Mouse (Mus musculus) limb, embryonic 15.5 days (tissue): Measurements from ENCODE around the gene Olfr1412. TPM values are rescaled to one million over a fixed set of nuclear protein-coding genes. Genes with fewer than 3 reads are reported as not detected.

ENCODE experiments used
- ATAC-seq: fragments of 200-750 bp; cut with Nextera tagmentation; 2 replicates; pipeline ENCODE4 v1.8.0; 2017; ENCODE audit warnings: low read depth, moderate TSS enrichment; ENCODE audit not compliant: insufficient number of reproducible peaks, low FRiP score, low TSS enrichment
- H3K27ac ChIP-seq: fragments of 300-500 bp; sonication (generic); 2 replicates; pipeline ENCODE4 v1.5.1; 2015; ENCODE audit warnings: moderate library complexity, mild to moderate bottlenecking, inconsistent platforms
- H3K27me3 ChIP-seq: fragments of 300-500 bp; sonication (generic); 2 replicates; pipeline ENCODE4 v1.6.1; 2015; ENCODE audit warnings: inconsistent platforms
- H3K36me3 ChIP-seq: fragments of 300-500 bp; sonication (generic); 2 replicates; pipeline ENCODE4 v1.6.1; 2015; ENCODE audit warnings: inconsistent platforms
- H3K4me1 ChIP-seq: fragments of 300-500 bp; sonication (generic); 2 replicates; pipeline ENCODE4 v1.6.1; 2015; ENCODE audit warnings: inconsistent platforms
- H3K4me2 ChIP-seq: fragments of 300-500 bp; sonication (generic); 2 replicates; pipeline ENCODE4 v1.6.1; 2015; ENCODE audit warnings: mild to moderate bottlenecking, inconsistent platforms
- H3K4me3 ChIP-seq: fragments of 300-500 bp; sonication (generic); 2 replicates; pipeline ENCODE4 v1.5.1; 2015; ENCODE audit warnings: mild to moderate bottlenecking, inconsistent platforms
- H3K9ac ChIP-seq: fragments of 300-500 bp; sonication (generic); 2 replicates; pipeline ENCODE4 v1.6.1; 2015; ENCODE audit warnings: inconsistent platforms
- H3K9me3 ChIP-seq: fragments of 300-500 bp; sonication (generic); 2 replicates; pipeline ENCODE4 v1.6.1; 2016; ENCODE audit warnings: inconsistent platforms
- WGBS: fragments of 180-500 bp; shearing (Covaris S2); methylation state at CpG from one replicate; pipeline ENCODE4 v1.1.7; 2015; 5-methylcytosine and 5-hydroxymethylcytosine counted together
- polyA plus RNA-seq: library from polyadenylated mRNA; unstranded; fragments of >200 nt; fragmentation: Nextera tagmentation; extraction: Ambion mirVana; gene quantifications from 2 replicates; pipeline ENCODE4 v1.2.1, GENCODE M21; 2015

Gene Olfr1412
- not detected in 2 replicates for polyA plus RNA-seq

GRCm38 (mm10) chr1:92585479-92585878 is at the start of gene Olfr1412:
TSS of gene Olfr1412 (plus strand) at chr1:92585779.
- 90% methylated on average over 2 of the region's 2 CpGs for WGBS
- ATAC-seq, result no peak

GRCm38 (mm10) chr1:92536972-92537371 is 48.6 kb upstream of the Olfr1412 start:
- 34% methylated on average over 5 of the region's 5 CpGs for WGBS
- Histone ChIP-seq H3K4me1 (no peaks in the 10 kb centered on the region), H3K27me3 (no peaks in the 10 kb centered on the region), H3K27ac (no peak overlapping the region), H3K4me2 (no peak overlapping the region), H3K9ac (no peak overlapping the region), H3K9me3 (no peaks in the 10 kb centered on the region), H3K4me3 (no peak overlapping the region), H3K36me3 (no peaks in the 10 kb centered on the region)
- no peak for ATAC-seq

More at GRCm38 (mm10) chr1:92585479-92585878, at the start of gene Olfr1412:
- no peak within 1 kb of the TSS for H3K4me3 ChIP-seq
- no peaks in the 10 kb centered on the region for H3K9me3 ChIP-seq
- H3K27me3 ChIP-seq, result no peaks in the 10 kb centered on the region
- no peaks in the 10 kb centered on the region for H3K36me3 ChIP-seq
- no peak within 1 kb of the TSS for H3K9ac ChIP-seq
- no peak within 1 kb of the TSS for H3K27ac ChIP-seq
- H3K4me1 ChIP-seq, result no peaks in the 10 kb centered on the region
- H3K4me2 ChIP-seq, result no peak within 1 kb of the TSS

DNA sequence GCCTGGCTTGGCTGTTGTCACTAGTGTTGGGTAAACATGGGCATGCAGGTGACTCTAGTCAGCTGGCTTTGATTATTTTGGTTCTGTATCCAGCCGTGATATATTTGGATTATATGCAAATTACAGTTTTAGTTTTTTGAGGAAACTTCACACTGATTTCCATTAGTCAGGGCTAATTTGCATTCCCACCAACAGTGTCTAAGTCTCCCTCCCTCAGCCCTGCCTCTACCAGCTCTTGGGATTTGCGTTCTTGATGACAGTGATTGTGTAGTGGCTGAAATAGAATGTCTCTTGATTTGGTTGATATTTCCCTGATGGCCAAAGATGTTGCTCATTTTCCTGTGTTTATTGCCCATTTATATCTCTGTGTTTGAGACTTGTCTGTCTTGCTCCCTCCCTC is 46.5 kb upstream of the Olfr1412 start:
- WGBS, result 42% methylated on average over 2 of the region's 2 CpGs
- ATAC-seq, result no peak
- Histone ChIP-seq H3K27me3 (no peaks in the 10 kb centered on the region), H3K9ac (no peak overlapping the region), H3K27ac (no peak overlapping the region), H3K4me2 (no peak overlapping the region), H3K9me3 (no peaks in the 10 kb centered on the region), H3K4me1 (no peaks in the 10 kb centered on the region), H3K4me3 (no peak overlapping the region), H3K36me3 (no peaks in the 10 kb centered on the region)

DNA sequence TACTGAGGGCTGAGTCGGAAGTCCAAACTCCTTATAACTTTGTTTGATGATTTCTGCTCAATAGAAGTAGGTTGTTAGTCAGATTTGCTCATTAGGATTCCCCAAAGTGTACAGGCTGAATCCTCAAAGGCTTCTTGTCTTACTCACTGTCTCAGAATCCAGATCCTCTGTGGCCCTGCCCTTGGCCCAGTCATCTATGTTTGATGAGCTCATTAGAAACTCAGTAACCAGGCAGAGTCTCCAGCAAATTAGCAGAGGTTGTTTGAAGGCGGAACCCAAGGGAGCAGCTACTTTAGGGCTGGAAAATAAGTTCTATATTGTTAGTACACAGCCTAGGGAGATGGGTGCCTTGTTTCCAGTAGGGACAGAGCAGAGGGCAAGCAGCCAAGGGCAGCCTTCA is 39.6 kb upstream of the Olfr1412 start:
- ATAC-seq, result no peak
- no peaks in the 10 kb centered on the region for H3K9me3 ChIP-seq
- H3K4me2 ChIP-seq, result no peak overlapping the region
- no peak overlapping the region for H3K9ac ChIP-seq
- no peak overlapping the region for H3K27ac ChIP-seq
- no peak overlapping the region for H3K4me3 ChIP-seq
- no peaks in the 10 kb centered on the region for H3K36me3 ChIP-seq
- 77% methylated on average over 2 of the region's 2 CpGs for WGBS
- H3K4me1 ChIP-seq, result no peaks in the 10 kb centered on the region
- H3K27me3 ChIP-seq, result no peaks in the 10 kb centered on the region

DNA sequence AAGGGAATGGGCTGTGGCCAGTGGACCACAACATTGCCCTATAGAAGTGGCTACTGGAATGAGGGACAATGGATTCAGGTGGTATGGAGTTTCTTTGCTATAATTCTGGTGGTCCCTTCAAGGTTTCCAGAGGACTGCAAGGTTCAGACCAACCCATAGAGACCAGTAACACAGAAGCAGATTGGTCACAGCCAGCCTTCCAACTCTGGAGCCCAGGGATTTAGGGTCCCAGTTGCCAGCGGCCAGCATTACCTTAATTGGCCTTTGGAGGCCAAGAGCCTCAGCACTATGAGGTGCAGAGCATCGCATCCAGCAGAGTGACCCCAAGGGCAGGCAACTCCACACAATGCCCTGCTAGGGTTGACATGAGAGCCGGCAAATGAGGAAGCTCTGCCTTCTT is 14.6 kb upstream of the Olfr1412 start, which contains the start of gene Olfr1413:
TSS of gene Olfr1413 (plus strand) at position 301 of the 400 bp plus-strand sequence.
- no peaks in the 10 kb centered on the region for H3K36me3 ChIP-seq
- no peak within 1 kb of the TSS for H3K27ac ChIP-seq
- no peak within 1 kb of the TSS for H3K4me2 ChIP-seq
- H3K4me3 ChIP-seq, result no peak within 1 kb of the TSS
- ATAC-seq, result no peak
- no peak within 1 kb of the TSS for H3K9ac ChIP-seq
- H3K27me3 ChIP-seq, result no peaks in the 10 kb centered on the region
- WGBS, result 71% methylated on average over 3 of the region's 3 CpGs
- no peaks in the 10 kb centered on the region for H3K4me1 ChIP-seq
- no peaks in the 10 kb centered on the region for H3K9me3 ChIP-seq

DNA sequence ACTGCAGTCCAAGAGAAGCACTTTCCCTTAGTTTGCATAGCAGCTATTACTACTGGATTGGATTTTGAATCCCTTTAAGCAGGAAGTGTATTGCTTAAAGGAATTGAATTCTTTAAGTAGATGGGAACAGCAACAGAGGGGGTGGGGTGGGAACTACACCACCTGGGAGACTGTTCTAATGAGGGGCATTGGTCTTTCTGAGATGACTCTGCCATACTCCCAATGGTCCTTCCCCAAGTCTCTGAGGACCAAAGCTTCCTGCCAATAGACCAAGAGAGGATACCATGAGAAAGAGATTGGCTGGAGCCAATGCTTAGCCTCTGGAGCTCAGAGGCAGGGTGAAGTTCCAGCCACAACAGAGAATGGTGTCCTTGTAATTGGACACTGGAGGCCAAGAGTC is 8.5 kb downstream of the Olfr1412 start, which contains the start of gene Olfr1411:
TSS of gene Olfr1411 (plus strand) at position 301 of the 400 bp plus-strand sequence.
- no peaks in the 10 kb centered on the region for H3K4me1 ChIP-seq
- no peaks in the 10 kb centered on the region for H3K9me3 ChIP-seq
- no peak within 1 kb of the TSS for H3K4me3 ChIP-seq
- no peak within 1 kb of the TSS for H3K4me2 ChIP-seq
- H3K27me3 ChIP-seq, result no peaks in the 10 kb centered on the region
- ATAC-seq, result no peak
- no peak within 1 kb of the TSS for H3K27ac ChIP-seq
- H3K36me3 ChIP-seq, result no peaks in the 10 kb centered on the region
- H3K9ac ChIP-seq, result no peak within 1 kb of the TSS

DNA sequence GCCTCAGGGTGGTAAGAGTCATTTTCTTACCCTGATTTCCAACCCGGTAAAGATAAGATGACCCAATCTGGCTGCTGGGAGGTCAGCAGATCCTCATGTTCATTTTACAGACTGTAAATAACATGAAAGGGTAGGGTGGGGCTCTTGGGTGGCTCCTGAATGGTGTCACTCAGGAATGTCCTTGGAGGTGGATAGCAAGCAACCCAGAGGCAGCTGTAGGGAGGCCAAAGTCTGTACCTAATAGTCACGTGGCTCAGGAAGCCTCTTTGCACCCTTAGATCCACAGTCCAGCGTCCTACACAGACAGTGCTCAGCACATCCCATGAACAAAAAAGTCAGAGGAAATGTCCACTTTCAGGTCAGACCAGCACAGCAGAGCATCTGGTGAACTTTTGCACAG is 10.4 kb downstream of the Olfr1412 start:
- H3K36me3 ChIP-seq, result no peaks in the 10 kb centered on the region
- H3K4me1 ChIP-seq, result no peaks in the 10 kb centered on the region
- H3K27ac ChIP-seq, result no peak overlapping the region
- whole genome bisulfite sequencing, result 74% methylated on average over 3 of the region's 3 CpGs
- H3K27me3 ChIP-seq, result no peaks in the 10 kb centered on the region
- H3K9ac ChIP-seq, result no peak overlapping the region
- H3K9me3 ChIP-seq, result no peaks in the 10 kb centered on the region
- ATAC-seq, result no peak
- no peak overlapping the region for H3K4me3 ChIP-seq
- H3K4me2 ChIP-seq, result no peak overlapping the region

DNA sequence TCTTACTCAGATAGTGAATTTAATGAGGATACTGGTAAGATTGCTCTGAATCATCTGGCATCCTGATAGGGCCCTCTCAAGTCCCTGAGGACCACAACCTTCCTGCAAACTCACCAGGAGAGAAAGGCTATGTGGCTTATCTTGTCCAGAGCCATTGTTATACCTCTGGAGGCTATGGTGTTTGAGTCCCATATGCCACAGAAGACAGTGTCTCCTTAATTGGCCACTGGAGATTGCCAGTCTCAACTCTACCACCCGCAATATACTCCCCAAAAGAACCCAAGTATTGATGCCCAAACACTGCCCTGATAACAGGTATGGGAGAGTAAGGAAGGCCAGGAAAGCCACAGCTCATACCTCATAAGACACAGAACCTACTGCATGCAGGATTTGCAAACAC is 19.9 kb downstream of the Olfr1412 start, which contains the start of gene Olfr1410:
TSS of gene Olfr1410 (plus strand) at position 301 of the 400 bp plus-strand sequence.
- H3K36me3 ChIP-seq, result no peaks in the 10 kb centered on the region
- 90% methylated on average over 1 of the region's 1 CpGs for WGBS
- H3K27ac ChIP-seq, result no peak within 1 kb of the TSS
- H3K9ac ChIP-seq, result no peak within 1 kb of the TSS
- H3K4me3 ChIP-seq, result no peak within 1 kb of the TSS
- H3K4me1 ChIP-seq, result no peaks in the 10 kb centered on the region
- H3K4me2 ChIP-seq, result no peak within 1 kb of the TSS
- H3K9me3 ChIP-seq, result no peaks in the 10 kb centered on the region
- H3K27me3 ChIP-seq, result no peaks in the 10 kb centered on the region
- no peak for ATAC-seq

DNA sequence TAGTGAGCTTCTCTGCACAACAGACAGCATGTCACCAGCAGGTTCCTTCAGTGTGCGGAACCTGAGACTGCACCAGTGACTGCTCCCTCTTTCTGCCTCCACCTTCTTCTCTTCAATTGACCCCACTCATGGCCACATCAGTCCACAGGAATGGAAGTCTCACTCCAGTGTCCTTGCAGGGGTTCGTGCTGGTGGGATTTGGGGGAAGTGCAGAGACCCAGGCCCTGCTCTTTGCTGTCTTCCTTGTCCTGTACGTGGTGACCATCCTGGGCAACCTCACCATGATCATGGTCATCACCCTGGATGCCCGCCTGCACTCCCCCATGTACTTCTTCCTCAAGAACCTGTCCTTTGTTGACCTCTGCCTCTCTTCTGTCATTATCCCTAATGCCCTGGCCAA is 22.1 kb downstream of the Olfr1412 start:
- H3K27me3 ChIP-seq, result no peaks in the 10 kb centered on the region
- H3K36me3 ChIP-seq, result no peaks in the 10 kb centered on the region
- no peak overlapping the region for H3K4me3 ChIP-seq
- no peaks in the 10 kb centered on the region for H3K4me1 ChIP-seq
- 71% methylated on average over 4 of the region's 4 CpGs for WGBS
- H3K27ac ChIP-seq, result no peak overlapping the region
- H3K9me3 ChIP-seq, result no peaks in the 10 kb centered on the region
- H3K9ac ChIP-seq, result no peak overlapping the region
- H3K4me2 ChIP-seq, result no peak overlapping the region
- no peak for ATAC-seq

- no peak for ATAC-seq
- Histone ChIP-seq H3K4me1 (no peaks in the 10 kb centered on the region), H3K27ac (no peak overlapping the region), H3K27me3 (no peaks in the 10 kb centered on the region), H3K9me3 (no peaks in the 10 kb centered on the region), H3K4me2 (no peak overlapping the region), H3K36me3 (no peaks in the 10 kb centered on the region), H3K4me3 (no peak overlapping the region), H3K9ac (no peak overlapping the region)
- WGBS, result 4% methylated on average over 5 of the region's 5 CpGs
These were observed 25.4 kb downstream of the Olfr1412 start for GRCm38 (mm10) chr1:92611008-92611407.

- no peak for ATAC-seq
- Histone ChIP-seq H3K4me3 (no peak overlapping the region), H3K4me1 (no peaks in the 10 kb centered on the region), H3K9ac (no peak overlapping the region), H3K27me3 (no peaks in the 10 kb centered on the region), H3K27ac (no peak overlapping the region), H3K36me3 (no peaks in the 10 kb centered on the region), H3K4me2 (no peak overlapping the region), H3K9me3 (no peaks in the 10 kb centered on the region)
- WGBS, result 49% methylated on average over 4 of the region's 4 CpGs
These were observed 27.6 kb downstream of the Olfr1412 start for GRCm38 (mm10) chr1:92613175-92613574.

DNA sequence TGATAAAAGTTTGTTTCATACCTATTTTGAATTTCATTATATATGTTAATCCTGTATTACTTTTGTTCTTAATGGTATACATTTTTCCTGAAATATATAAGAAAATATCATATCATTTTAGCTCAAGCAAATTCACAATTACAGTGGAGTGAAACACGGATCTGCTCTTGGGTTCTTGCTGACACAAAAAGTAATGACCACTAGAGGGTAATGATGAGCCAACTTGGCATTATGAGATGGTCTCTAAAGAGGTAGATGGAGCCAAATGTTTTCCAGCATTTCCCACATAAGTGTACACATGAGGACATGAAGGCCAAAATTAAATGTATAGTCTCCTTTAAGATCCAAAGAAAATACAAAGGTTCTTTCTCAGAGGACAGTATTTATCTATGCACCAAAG is 28.9 kb downstream of the Olfr1412 start:
- no peaks in the 10 kb centered on the region for H3K27me3 ChIP-seq
- H3K9me3 ChIP-seq, result no peaks in the 10 kb centered on the region
- H3K36me3 ChIP-seq, result no peaks in the 10 kb centered on the region
- H3K9ac ChIP-seq, result no peak overlapping the region
- H3K4me3 ChIP-seq, result no peak overlapping the region
- H3K27ac ChIP-seq, result no peak overlapping the region
- H3K4me2 ChIP-seq, result no peak overlapping the region
- no peak for ATAC-seq
- no peaks in the 10 kb centered on the region for H3K4me1 ChIP-seq
- 6% methylated on average over 1 of the region's 1 CpGs for WGBS

GRCm38 (mm10) chr1:92616046-92616445 is 30.5 kb downstream of the Olfr1412 start:
- ATAC-seq, result no peak
- H3K4me1 ChIP-seq, result no peaks in the 10 kb centered on the region
- H3K9ac ChIP-seq, result no peak overlapping the region
- H3K4me2 ChIP-seq, result no peak overlapping the region
- H3K27ac ChIP-seq, result no peak overlapping the region
- H3K4me3 ChIP-seq, result no peak overlapping the region
- H3K36me3 ChIP-seq, result no peaks in the 10 kb centered on the region
- H3K27me3 ChIP-seq, result no peaks in the 10 kb centered on the region
- WGBS, result 76% methylated on average over 1 of the region's 1 CpGs
- H3K9me3 ChIP-seq, result no peaks in the 10 kb centered on the region
